Mouse (Mus musculus) thymus, postnatal 14 days (tissue): ENCODE results near the gene Fosl2.
"Not testable (repeated sequence)": the region's sequence is repeated elsewhere in the genome, so short reads cannot be mapped to it uniquely, and the experiment has no call there.

Source experiments
- DNase-seq: peaks from one replicate; pipeline ENCODE4 v3.0.0; 2021

Gene Fosl2

DNA sequence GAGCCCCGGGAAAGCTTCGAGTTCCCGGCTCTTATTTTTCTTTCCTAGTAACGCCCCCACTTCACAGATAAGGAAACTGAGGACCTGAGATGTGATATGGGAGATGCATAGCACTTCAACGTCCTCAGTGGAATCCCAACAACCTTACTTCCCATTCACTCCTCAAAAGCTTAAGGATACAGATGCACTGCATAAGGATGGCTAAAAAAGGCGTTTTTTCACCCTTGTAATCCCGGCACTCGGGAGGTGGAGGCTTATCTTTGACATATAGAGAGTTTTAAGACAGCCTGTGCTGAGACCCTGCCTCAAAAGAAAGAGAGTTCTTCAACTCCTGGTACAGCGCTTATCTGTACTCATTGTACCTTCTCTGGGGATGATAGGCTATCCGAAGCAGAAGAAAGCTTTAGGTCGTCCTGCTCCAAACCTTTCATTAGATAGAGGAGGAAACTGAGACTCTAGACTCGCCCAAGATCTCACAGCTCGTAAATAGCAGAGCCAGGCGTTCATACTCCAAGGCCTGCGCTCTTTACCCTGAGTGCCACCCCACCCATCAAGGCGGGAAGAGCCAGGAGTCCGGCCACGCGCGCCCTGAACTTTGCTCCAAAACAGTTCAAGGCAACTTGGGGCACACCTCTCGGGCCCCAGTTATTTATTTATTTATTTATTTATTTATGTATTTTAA is 1.4 kb upstream of the Fosl2 start:
- DNase-seq = no peak

- DNase-seq = peak; percentile 56
These were observed 682 bp upstream of the Fosl2 start for GRCm38 (mm10) chr5:32134903-32135335.

DNA sequence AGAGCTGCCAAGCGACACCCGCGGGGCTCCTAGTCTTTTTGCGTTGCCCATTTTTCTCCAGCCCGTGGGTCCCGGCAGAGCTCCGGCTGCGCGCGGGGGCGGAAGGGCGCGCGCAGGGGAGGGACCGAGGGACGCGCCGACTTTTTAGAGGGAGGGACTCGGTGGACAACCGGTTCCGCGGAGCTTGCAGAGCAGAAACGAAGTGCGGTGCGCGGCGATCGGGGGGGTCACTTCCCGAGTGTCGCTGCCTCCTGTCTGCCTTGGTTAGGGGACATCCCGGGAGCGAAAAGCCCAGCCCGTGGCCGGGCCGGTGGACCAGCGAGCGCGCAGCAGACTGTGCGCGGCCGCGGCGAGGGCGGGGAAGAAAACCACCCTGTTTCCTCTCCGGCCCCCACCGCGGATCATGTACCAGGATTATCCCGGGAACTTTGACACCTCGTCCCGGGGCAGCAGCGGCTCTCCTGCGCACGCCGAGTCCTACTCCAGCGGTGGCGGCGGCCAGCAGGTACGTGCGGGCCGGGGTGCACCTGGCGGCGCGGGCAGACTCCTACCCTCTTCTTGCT is 781 bp downstream of the Fosl2 start:
- DNase-seq = peak; percentile 47

DNA sequence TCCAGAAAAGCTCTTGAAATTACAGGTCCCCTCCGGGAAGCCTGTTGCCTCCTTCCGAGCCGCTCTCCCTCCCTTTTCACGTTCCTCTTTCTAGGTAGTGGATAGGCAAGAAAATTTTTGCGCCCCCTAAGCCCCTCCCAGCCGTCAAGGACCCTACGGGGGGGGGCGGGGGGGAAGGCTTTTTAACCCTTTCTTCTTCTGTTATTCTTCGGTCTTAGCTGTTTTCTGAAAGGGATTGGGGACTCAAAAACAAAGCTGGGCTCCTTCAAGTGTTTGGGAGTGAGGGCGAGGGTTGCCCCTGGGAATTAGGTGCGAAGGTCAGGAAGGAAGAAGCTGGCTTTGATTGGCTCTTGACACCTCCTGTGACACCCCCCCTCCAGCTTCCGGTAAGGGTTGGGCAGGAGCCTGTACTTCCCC is 1.5 kb downstream of the Fosl2 start:
- no peak for DNase-seq

DNA sequence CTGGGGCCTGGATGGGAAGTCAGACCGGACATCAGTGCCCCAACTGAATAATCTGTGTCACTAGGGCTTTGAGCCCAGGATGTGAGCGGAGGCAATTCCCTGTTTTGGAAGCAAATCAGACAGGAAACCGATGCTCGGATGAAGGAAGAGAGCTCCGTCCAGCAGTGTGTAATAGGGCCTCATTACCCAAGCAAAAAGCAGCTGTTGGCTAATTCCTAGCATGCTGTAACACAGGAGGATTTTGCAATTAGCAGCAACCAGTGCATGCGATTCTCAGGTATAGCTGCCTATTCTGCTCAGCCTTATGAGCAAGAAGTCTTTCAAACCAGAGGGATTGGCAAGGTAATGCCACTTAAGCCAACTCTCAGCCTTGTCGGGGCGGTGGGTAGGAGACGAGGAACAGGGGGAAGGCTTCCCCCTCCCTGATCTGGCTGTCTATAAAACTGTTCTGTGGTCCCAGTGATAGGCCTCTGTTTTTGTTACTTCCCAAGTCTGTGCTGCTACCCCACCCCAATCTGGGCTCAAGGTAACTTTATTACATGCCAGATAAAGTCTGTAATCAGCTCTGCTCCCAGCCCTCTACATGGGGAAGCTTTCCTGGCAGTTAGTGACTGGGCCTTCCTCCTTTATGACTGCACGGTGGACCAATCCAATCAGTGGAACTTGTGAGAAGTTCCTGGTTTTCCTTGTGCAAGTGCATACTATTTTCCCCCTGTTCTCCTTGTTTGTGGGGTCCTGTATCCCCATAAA is 3.0 kb downstream of the Fosl2 start:
- DNase-seq = no peak

DNA sequence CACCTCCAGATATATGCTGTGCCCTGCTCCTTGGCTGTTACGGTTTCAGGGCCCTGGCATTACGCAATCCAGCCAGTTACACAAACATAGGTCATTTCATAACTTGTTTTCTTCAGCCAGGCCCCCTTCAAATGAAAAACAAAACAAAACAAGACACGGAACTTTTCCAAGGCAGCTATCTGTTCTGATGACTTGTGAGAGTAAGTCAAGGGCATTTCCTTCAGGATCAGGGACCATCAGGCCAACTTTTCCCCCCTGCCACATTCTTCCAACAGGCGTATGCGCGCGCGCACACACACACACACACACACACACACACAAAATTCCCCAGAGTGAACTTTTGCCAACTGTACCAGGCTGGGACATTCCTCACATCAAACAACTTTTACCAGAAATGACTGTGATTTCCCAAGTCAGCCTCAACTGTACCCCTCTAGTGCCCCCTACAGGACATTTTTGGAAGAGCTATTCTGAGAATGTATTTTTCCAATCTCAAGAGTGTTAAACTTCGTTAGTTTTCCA is 4.0 kb downstream of the Fosl2 start:
- peak; percentile 63 for DNase-seq

GRCm38 (mm10) chr5:32141899-32142298 is 6.3 kb downstream of the Fosl2 start:
- no peak for DNase-seq

DNA sequence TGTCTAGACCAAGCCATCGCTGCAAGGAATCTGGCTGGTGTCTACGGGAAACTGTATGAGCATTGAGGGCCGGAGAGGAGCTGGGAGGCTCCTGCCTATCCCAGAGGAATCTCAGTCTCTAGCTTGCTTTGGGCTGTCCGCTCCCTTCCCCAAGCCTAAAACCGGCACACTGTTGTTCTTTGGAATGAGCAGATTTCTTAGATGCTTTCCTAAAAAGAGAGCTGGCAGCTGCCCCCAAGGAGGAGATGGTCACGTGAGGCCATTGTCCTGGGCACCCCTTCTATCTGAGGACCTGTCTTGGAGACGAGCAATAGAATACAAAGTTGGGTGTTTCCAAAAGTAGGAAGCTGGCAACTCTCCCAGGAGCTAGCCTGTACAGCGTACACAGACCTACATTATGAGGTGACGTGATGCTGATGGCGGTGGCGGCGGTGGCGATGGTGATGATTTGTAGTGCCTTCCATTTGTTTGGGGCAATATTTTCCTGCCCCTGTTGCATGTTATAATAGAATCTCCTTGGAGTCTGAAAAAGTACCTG is 7.9 kb downstream of the Fosl2 start:
- DNase-seq = no peak

DNA sequence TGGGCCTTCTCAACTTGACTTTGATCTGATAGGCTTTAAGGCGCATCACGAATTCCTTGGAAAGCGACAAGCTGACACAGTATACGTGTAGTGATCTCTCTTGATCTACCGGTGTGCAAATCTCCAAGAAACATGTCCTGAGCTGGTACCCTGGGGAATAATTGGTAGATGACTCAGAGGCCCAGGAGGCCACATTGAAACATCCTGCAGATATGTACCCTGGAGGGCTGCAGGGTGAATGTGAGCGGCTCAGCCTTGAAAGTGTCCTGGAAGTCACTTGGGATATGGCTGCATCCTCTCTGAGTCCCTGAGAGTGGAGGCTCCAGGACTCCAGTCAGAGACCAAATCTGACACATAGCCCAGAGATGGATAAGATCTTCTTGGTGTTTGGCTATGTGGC is 10.7 kb downstream of the Fosl2 start:
- no peak for DNase-seq

- no peak for DNase-seq
These were observed 13.0 kb downstream of the Fosl2 start for GRCm38 (mm10) chr5:32148593-32148992.

- no peak for DNase-seq
These were observed 15.6 kb downstream of the Fosl2 start for GRCm38 (mm10) chr5:32151244-32151643.

DNA sequence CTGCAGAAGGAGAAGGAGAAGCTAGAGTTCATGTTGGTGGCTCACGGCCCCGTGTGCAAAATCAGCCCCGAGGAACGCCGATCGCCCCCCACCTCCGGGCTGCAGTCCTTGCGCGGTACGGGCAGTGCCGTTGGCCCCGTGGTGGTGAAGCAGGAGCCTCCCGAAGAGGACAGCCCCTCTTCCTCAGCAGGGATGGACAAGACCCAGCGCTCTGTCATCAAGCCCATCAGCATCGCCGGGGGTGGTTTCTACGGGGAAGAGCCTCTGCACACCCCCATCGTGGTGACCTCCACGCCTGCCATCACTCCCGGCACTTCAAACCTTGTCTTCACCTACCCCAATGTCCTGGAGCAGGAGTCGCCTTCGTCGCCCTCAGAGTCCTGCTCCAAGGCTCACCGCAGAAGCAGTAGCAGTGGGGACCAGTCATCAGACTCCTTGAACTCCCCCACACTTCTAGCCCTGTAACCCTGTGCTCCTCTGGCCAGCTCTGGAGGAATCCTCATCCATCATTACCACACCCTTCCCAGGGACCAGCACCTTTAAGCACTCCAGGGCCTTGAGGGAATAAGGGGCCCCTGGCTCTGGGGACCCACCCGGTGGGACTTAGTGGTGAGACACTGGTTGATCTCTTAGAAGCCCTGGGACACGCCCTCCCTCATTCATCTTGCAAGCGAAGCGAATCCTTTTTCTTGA is 17.3 kb downstream of the Fosl2 start:
- no peak for DNase-seq

DNA sequence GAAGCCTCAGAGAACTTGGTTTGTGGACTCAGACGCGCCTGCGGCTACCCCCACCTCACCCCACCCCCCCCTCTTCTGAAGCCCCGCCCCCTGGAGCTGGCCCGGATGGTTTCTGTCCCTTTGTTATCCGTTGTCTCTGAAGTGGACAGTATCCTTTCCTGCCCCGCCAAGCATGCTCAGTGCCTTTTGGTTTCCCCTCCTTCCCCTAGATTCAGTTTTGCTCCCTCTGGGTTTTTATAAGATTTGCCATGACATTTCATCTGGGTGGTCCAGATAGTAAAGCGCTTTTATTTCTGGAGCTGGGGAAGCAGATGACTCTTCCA is 17.8 kb downstream of the Fosl2 start:
- DNase-seq = no peak

DNA sequence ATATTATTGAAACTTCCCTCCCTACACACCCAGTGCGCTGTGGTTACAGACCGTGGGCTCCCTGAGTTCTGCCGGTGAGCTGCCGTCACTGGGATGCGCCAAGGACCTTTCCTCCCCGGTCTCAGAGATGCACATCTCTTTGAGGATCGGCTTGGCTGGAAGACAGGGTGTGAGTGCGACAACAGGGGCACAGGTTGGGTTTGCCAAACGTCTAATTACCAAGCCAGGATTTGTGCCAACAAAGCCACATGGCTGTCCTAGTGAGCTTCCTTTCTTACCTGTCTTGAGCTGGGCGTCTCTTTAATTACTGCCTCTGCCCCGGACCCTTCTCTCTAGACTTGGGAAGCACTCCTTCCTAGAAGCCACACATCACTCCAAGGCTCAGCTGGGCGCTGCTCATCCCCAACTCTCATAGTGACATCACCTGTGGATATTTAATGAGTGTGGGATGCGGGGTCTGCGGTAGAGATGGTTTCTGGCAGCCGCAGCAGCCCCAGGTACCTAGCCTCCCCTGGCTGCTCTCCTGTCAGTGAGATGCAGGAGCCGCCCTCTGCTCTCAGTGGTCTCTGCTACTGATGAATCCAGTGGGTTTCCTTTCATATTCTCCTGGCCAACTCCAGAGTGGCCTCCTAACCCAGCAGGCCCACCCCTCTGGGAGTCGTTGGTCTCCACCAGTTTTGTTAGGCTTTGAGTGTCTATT is 18.3 kb downstream of the Fosl2 start:
- no peak for DNase-seq

- DNase-seq = no peak
These were observed 19.5 kb downstream of the Fosl2 start for GRCm38 (mm10) chr5:32154931-32155688.

DNA sequence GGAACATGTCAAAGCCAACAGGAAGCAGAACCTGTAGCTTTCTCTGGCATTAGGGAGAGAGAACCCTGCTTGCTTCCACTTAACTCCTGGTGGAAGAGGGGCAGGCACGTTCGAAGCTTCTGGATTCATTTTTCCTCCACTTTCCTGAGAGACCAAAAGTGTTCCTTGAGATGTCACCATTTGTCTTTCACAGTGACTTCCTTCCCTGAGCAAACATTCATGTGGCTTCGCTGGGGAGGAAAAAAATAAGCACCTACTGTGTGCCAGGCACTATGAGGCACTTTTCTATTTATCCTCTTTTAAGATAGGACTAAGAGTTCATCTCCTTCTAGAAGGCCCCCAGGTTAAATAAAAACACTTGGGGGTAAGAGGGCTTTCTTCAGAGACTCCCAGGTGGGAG is 20.3 kb downstream of the Fosl2 start:
- DNase-seq = no peak

DNA sequence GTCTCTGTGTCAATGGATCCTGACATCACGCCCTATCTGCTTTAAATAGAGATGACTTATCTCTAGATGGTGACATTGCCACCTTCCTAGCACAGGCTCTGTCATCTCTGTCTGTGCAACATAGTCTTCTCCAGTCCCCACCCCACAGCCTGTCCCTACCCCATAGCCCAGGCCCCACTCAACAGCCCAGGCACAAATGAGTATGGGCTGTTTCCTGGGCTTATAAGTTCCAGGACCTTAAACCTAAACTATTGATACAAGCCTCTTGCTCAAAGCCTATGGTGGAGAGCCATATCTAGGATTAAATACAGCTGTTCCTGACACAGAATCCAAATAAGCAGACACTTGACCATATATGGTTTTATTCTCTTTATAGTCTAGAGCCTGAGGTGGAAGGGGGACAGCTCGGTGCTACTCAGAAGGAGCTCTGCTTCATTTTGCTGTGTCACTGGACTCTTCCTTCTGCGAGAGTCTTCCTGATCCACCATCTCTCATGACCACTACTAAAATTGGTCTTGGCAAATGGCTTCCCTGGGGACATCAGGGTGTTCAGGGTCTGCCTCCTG is 28.0 kb downstream of the Fosl2 start:
- no peak for DNase-seq

GRCm38 (mm10) chr5:32172188-32172587 is 36.6 kb downstream of the Fosl2 start:
- no peak for DNase-seq

GRCm38 (mm10) chr5:32176800-32177199 is 41.2 kb downstream of the Fosl2 start:
- no peak for DNase-seq

DNA sequence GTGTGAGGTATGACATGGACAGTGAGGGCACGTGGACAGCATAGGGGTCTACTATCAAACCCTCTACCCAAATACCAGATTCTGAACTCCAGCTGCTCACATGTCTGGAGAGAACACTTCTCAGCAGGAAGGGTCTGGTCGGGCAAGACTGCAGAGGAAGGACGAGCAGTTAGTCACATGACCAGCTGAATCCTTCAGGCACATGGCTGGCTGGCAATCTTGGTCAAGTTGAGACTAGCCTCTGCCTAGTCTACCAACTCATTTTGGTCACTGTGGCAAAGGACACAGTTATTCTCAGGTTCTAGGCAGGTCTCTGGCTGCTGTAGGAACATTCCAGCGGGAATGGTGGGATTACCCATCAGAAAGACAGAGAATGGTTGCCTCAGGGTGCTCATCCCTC is 42.1 kb downstream of the Fosl2 start:
- DNase-seq = no peak

GRCm38 (mm10) chr5:32178720-32179119 is 43.1 kb downstream of the Fosl2 start:
- not testable (repeated sequence) for DNase-seq
